Comparison of ENCODE assay signal across 8 mouse cellular contexts in the genomic region with DNA sequence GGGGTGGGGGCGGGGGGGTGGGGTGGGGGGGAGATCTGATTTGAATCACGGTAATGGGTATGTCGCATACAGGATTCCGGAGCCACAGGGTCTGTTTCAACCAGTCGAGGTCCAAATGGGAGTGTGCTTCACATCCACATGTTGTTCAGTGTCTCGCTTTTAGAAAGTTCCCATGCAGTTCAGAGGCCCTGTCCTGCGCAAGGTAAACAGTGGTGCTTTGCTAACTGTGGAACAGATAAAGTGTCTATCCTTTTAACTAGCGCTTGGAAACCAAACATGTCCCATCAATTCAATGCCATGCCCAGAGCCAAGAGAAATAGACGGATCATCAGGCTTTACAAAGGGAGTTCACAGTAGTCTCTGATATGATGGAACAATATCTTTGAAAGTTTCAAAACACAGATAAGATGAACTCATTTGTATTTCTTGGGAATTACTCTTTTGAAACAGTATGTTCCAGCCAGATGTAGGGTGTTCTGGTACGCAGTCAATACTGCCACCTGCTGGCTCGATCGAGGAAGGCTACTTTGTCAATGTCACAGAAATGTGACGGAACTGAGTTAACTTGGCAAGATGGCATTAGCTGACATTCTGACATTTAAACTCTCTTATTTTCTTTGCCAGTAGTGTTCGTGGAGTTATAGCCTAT.
DNase-seq lines count a peak whose midpoint lies in the region; ATAC-seq lines count a peak whose summit lies in the region.

No protein-coding gene starts in this region.

- no peaks in the 10 kb centered on the region for H3K9me3 ChIP-seq in heart, embryonic 10.5 days
- H3K9me3 ChIP-seq in hindbrain, embryonic 16.5 days (ENCODE audit: control insufficient read depth, low read length): no peaks in the 10 kb centered on the region
- H3K9me3 ChIP-seq in midbrain, embryonic 12.5 days: no peaks in the 10 kb centered on the region

- no peaks in the 10 kb centered on the region for H3K36me3 ChIP-seq in heart, embryonic 10.5 days
- H3K36me3 ChIP-seq in hindbrain, embryonic 16.5 days (ENCODE audit: control insufficient read depth, insufficient read depth, low read length): no peaks in the 10 kb centered on the region
- no peaks in the 10 kb centered on the region for H3K36me3 ChIP-seq in midbrain, embryonic 12.5 days

- H3K27ac ChIP-seq in heart, embryonic 10.5 days: no peak overlapping the region
- H3K27ac ChIP-seq in hindbrain, embryonic 16.5 days (ENCODE audit: low read depth, low read length): no peak overlapping the region
- H3K27ac ChIP-seq in midbrain, embryonic 12.5 days (replicated peaks): no peak overlapping the region

- H3K4me3 ChIP-seq in heart, embryonic 10.5 days: no peak overlapping the region
- no peak overlapping the region for H3K4me3 ChIP-seq in hindbrain, embryonic 16.5 days (ENCODE audit: low read length)
- no peak overlapping the region for H3K4me3 ChIP-seq in midbrain, embryonic 12.5 days

- peak; percentile 95 for DNase-seq in heart, adult 11 months
- no peak for DNase-seq in heart, embryonic 10.5 days (ENCODE audit: low spot score)
- peak; percentile 46 for DNase-seq in cerebellum, adult 9-10 months
- DNase-seq in frontal cortex, postnatal 36 days (ENCODE audit: low spot score in 2 of 2): peak; percentile 62 to 80
- DNase-seq in left cerebral cortex, adult 18-20 months (ENCODE audit: low spot score in 2 of 2): peak; percentile 66 to 74
- peak; percentile 14 to 24 for DNase-seq in spleen, postnatal 14 days (ENCODE audit: low spot score in 2 of 2)

- no peaks in the 10 kb centered on the region; the same call in 1 of the 2 replicates for H3K4me1 ChIP-seq in heart, embryonic 10.5 days
- no peaks in the 10 kb centered on the region for H3K4me1 ChIP-seq in hindbrain, embryonic 16.5 days (ENCODE audit: control insufficient read depth, insufficient read depth, low read depth, low read length)
- H3K4me1 ChIP-seq in midbrain, embryonic 12.5 days: no peaks in the 10 kb centered on the region

- no peak overlapping the region for H3K4me2 ChIP-seq in hindbrain, embryonic 16.5 days (ENCODE audit: low read length)
- H3K4me2 ChIP-seq in midbrain, embryonic 12.5 days (replicated peaks): no peak overlapping the region

- ATAC-seq in hindbrain, embryonic 16.5 days: peak; percentile 64; the same call in 1 of the 2 replicates
- ATAC-seq in midbrain, embryonic 12.5 days (ENCODE audit: low FRiP score, low read depth): peak; percentile 52; the same call in 1 of the 2 replicates

- WGBS in heart, embryonic 10.5 days: 37% methylated on average over 14 of the region's 14 CpGs
- WGBS in hindbrain, embryonic 16.5 days: 48% methylated on average over 14 of the region's 14 CpGs
- WGBS in midbrain, embryonic 12.5 days: 54% methylated on average over 14 of the region's 14 CpGs

- no peak overlapping the region for H3K9ac ChIP-seq in hindbrain, embryonic 16.5 days (ENCODE audit: low read depth, low read length)
- no peak overlapping the region for H3K9ac ChIP-seq in midbrain, embryonic 12.5 days (replicated peaks)

- no peaks in the 10 kb centered on the region for H3K27me3 ChIP-seq in heart, embryonic 10.5 days (ENCODE audit: insufficient read depth, poor library complexity, severe bottlenecking)
- no peaks in the 10 kb centered on the region; the same call in 1 of the 2 replicates for H3K27me3 ChIP-seq in hindbrain, embryonic 16.5 days (replicated peaks; ENCODE audit: control insufficient read depth, insufficient read depth, low read length)
- H3K27me3 ChIP-seq in midbrain, embryonic 12.5 days: no peaks in the 10 kb centered on the region
